Mouse (Mus musculus) naive thymus-derived CD4-positive, alpha-beta T cell, adult 2 months (primary cell): ENCODE results near the gene Rb1.
A peak's percentile ranks its signal among the peaks of the same experiment; 100 is the strongest.

Experiments
- DNase-seq: peaks from one replicate; pipeline ENCODE4 v3.0.0-alpha.2; 2011; ENCODE audit warnings: low read depth

Gene Rb1

DNA sequence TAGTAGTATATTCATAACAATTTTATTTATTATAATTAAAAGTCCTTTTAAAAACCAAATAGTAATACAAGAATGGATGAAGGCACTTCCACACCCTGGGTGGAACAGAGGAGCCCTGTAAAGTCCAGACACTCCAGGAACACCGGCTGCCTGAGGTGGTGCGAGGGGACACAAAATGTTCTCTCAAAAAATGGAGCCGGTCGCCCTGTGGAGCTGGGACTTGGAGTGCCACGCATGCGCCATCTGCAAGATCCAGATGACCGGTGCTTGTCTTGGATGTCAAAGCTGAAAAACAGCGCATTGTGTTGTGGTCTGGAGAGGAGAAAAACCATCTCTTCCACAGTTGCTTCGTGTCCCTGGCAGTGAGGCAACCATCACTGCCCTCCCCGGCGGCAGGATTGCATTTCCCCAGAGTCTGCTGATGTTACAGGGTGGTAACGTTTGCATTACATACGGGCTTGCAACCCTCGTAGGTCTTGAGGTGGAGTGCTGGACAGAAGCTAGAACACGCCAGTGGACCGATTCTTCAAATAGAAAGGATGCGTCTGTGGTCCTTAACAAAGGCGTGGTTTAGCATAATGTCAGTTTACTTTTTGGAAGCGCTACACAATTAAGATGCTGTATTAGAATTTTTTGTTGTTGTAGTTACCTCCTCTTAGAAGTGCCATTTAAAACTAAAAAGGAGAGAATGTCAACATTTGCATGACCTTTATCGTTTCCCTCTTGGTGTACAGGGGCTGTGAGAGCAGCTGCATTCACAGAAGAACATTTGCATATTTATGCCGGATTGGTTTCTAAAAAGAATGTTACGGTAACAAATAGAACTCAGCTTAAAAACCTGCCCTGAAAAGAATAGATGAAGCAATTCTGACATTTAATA, 9.5 kb upstream of the Rb1 start:
- DNase-seq = no peak

DNA sequence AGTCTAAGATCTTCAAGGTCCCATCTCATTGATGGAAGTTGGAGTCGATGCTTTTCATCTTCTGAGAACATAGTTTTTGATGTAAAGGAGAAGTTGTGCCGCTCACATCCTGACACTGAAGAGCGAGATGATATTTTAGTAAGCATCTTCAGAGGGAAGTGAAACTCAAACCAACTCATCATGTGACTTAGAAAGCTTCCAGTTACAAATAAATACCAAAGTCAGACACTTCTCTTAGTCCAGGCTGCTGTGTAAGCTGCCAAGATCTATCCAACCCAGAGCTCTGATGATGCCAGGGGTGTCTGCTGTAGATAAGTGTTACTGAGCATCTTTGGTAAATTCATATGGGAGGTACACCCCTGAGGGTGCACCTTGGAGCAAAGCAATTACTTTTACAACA, 8.3 kb upstream of the Rb1 start:
- peak; percentile 55 for DNase-seq

GRCm38 (mm10) chr14:73331386-73331785, 5.8 kb upstream of the Rb1 start:
- no peak for DNase-seq

- no peak for DNase-seq
These were observed 4.2 kb upstream of the Rb1 start for GRCm38 (mm10) chr14:73329871-73330270.

DNA sequence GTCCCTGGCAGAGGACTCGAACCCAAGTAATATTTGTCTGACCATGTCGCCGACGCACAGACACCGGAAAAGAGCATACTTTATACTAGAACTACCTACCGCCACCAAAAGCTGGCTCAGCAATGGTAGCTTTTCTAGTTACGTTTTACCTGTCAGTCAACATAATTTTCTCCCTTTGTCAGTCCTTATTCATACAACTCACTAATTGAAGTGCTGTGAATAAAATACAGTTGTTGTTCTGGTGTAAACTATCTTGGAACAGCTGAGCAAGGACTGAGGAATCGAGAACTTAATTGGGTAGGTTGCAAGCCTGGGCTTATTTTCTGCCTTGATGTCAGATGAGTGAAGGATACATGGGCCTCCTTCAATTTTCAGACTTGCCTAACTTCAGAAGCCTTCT, 889 bp upstream of the Rb1 start:
- peak; percentile 61 for DNase-seq

GRCm38 (mm10) chr14:73324634-73325455, 777 bp downstream of the Rb1 start:
- DNase-seq = peak; percentile 61

DNA sequence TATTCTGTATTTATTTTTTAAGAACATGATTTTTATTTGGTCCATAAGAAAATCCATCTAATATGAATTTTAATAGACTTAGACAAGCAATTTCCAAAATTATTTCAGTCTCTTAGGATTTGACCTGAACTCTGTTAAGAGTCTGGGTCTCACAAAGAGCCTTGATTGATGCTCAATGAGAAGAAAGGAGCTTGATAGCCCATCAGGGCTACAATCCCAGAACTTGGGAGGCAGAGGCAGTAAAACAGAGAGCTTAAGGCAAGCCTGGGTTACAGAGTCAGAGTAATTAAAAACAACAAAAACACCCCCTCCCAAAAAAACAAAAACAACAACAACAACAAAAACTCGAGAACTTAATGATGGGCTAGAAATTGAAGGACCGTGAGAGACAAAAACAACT, 1.7 kb downstream of the Rb1 start:
- DNase-seq = no peak

DNA sequence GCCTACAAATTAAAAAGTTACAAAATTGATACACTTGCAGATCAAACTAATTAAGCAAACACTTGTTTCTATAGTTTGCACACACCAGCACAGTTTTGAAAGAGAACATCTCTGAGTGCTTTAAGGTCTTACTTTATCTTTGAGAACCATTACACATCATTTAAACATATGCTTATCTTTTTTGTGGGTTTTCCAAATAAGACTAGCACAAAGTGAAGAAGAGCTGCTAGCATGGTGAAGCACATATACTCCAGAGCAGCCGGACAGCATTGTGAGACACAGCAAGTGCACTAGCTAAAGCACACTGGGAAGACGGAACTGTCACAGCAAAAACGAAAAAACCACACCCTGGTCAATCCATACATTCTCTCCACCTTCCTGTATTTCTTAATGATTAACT, 3.5 kb downstream of the Rb1 start:
- no peak for DNase-seq

GRCm38 (mm10) chr14:73316933-73317332, 8.7 kb downstream of the Rb1 start:
- DNase-seq = no peak

DNA sequence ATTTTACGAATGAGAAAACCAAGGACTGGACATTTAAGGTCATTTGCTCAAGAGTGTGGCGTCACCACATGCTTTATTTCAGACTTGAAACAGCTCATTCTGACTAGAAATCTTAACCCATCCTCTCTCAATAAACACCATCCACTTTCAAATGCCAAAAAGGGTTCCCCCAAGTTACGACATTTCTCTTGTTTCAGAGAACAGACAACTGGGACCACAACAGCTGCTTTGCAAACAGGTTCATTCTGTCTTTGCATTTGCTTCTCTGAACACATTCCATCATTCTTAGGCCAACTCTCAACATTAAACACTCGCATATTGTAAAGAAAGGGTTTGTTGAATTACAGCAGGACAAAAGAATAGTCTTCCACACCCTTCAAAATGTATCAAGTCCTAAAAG, 11.8 kb downstream of the Rb1 start:
- no peak for DNase-seq

DNA sequence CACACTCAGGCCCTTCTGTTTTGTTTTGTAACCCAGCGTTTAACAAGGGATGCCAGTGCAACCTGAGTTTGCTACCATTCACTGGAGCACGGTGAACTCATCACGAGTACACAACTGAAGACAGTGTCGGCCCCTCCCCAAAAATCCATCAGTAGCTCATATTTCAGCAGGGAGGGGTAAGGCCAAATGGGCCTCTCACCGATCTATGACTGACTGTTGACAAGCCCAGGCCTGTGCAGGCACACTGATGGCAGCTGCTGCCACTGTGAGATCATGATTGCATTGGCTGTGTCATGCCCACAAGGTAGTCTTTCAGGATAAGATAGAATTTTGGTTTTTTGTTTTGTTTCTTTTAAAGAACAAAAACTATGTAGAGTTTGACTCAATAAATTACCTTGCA, 12.2 kb downstream of the Rb1 start:
- DNase-seq = no peak

DNA sequence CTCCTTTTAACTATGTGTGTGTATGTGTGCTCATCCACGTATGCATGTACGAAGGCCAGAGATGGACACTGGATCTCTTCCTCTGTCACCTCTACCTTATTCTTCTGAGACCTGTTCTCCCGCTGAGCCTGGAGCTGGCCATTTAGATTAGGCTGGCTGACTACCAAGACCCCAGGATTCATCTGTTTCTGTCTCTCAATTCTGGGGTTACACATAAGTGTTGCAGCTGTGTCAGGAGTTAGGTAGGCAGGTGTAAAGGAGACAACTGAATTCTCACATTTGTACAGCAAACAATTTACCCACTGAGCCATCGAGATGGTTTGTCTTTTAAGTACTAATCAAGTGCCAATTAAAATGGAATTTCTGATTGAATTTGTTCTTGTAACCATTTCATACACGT, 12.7 kb downstream of the Rb1 start:
- DNase-seq = no peak

DNA sequence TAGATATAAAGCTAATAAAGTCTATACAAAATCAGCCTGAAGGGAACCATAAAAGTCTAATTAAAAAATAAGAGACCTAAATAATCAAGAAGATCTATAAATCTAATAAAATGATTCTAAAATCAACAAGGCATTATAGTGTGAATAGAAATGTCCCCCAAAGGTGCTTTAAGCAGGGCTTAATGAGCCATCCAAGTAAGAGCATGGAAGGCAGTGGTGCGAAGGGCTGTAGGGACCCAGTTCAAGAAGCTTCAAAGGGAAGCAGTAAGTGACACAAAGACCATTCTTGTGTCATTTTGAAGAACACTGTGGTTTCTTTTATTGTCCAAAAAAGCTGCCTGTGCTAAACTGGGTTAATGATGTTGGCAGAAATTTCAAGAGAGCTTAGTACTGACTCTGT, 18.1 kb downstream of the Rb1 start:
- DNase-seq = no peak

DNA sequence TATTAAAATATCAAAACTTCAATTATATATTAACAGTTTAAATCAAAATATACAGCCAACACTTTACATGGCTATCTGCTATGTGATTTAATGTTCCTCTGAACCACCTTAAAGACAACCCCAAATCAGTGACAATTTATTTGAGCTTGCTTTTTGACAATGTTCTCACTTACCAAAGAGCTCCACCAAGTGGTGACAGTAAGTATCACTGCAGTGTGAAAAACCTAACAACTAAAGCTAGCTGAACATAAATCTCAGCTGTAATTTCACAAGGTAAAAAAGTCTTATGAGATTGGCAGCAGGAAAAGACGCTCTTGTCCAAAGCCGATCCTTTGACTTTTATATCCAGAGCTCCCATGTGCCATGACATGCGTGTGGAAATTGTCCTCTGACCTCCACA, 22.4 kb downstream of the Rb1 start:
- DNase-seq = peak; percentile 86

- DNase-seq = no peak
These were observed 23.8 kb downstream of the Rb1 start for GRCm38 (mm10) chr14:73301856-73302255.

DNA sequence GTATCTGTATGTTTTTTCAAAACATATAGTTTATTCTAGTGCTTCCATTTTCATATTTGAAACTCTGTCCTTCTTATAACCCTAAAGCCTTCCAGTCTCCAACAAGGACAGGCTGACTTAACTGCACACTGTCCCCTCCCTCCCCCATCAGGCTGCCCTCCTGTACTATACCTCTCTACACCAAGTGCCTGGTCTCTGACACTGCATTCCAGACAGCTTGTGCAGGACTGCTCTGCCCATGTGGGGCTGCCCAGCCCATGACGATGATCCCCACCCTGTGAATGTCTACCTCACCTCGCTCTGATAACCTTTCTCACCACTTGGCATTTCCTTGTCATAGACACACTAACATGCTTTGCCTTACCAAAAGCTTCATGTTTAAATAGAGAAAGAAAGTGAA, 30.1 kb downstream of the Rb1 start:
- no peak for DNase-seq

GRCm38 (mm10) chr14:73293616-73294015, 32.0 kb downstream of the Rb1 start:
- DNase-seq = no peak

DNA sequence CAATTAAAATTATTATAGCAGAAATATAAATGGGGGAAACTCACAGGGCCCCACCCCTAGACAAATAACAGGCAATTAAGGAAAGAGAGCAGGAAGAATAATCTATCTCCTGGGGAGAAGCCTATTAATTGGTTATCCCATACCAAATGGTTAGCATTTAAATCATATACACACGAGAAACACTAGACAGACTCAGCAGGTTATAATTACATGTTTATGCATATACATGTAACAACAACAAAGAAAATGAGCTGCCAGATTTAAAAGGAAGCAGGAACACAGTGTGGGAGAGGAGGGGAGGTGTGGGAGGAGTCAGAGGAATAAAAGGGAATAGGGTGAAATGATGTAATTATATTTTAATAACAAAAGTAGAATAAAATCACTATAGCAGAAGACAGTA, 33.2 kb downstream of the Rb1 start:
- no peak for DNase-seq

DNA sequence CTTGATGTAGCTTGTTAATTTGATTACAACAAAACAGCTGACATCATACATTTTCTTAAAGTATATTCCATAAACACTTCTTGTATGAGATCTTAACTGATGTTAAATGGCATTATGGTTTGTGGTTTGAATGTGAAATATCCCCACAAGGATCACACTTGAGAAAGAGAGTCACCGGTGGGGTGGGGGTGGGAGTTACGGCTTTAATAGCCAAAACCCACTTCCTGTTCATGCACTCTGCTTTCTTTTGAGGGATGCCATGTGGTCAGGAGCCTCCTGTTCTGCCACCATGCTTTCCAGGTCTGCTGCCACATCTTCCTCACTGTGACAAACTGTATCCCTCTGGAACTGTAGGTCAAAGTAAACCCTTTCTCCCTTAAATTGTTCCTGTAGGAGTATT, 35.7 kb downstream of the Rb1 start:
- DNase-seq = peak; percentile 36

- no peak for DNase-seq
These were observed 44.6 kb downstream of the Rb1 start for GRCm38 (mm10) chr14:73280996-73281395.

DNA sequence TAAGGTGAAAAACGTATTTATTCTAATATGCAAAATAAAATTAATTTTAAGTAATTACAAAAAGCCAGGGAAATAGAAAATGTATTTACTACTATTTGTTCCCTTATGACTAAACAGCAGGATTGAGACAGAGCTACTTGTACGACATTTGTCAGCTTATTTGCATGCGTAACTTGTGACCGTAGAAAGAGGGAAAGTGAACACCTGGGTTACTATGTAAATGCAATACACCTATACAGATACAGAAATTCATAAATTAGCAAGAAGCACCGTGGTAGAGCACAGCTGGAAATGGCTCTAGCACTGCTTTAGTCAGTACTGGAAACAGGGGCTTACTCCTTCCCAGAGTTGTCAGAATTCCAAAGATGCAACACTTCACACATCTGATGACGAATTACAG, 46.5 kb downstream of the Rb1 start:
- DNase-seq = no peak

DNA sequence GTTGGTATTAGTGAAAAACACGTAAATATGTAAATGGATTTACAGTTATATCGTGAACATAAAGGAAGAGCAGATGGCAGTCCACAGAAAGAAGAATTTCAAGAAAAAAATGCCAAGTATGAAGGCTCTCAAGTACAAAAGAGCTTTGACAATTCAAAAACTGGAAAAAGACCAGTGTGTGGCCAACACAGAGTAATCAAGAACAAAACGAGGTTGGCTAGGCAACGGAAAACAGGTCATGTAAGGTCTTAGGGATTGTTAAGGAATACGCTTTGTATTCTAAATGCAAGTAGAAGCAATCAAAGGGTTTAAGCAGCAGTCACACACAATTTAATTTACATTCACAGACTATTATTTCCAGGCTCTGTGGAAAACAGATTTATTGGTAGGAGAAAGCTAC, 53.8 kb downstream of the Rb1 start:
- no peak for DNase-seq

GRCm38 (mm10) chr14:73266166-73266565, 59.5 kb downstream of the Rb1 start:
- DNase-seq = peak; percentile 52
